Mouse (Mus musculus): Measurements from ENCODE around the gene Aoc2. TPM values are rescaled to one million over a fixed set of nuclear protein-coding genes. Genes with fewer than 3 reads are reported as not detected.
"Not testable (repeated sequence)": the region's sequence is repeated elsewhere in the genome, so short reads cannot be mapped to it uniquely, and the experiment has no call there.

The Aoc2 gene
- polyA plus RNA-seq, 1 experiment, result 2.8 TPM

GRCm38 (mm10) chr11:101312150-101312549 lies 12.7 kb upstream of the Aoc2 start:
- Histone ChIP-seq H3K4me3 (replicated peaks) (no peak overlapping the region), H3K36me3 (ENCODE audit: control insufficient read depth) (peaks cover 26% of the 10 kb centered on the region), H3K4me1 (ENCODE audit: control insufficient read depth) (peaks cover 60% of the 10 kb centered on the region), H3K9me3 (ENCODE audit: control insufficient read depth, low read length) (peaks cover 3% of the 10 kb centered on the region; the same call in 1 of the 2 replicates), H3K27me3 (ENCODE audit: control insufficient read depth) (peaks cover 8% of the 10 kb centered on the region)
- TF ChIP-seq TAL1 (IDR thresholded peaks at IDR 0.05; ENCODE audit: low read length) (no peak), GATA1 (IDR thresholded peaks at IDR 0.05; ENCODE audit: low read length) (no peak)

DNA sequence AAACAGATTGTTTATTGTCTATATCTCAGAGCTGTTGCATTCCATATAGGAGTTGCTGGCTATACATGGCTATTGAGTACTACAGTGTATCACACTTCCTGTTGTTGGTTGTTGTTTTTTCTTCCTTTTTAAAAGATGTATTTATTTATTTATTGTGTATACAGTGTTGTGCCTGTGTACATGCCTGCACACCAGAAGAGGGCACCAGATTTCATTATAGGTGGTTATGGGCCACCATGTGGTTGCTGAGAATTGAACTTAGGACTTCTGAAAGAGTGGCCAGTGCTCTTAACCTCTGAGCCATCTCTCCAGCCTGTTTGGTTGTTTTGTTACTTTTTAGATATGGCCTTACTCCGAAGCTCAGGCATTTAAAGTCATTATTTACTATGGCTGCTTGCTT lies 10.3 kb upstream of the Aoc2 start:
- Histone ChIP-seq H3K36me3 (ENCODE audit: control insufficient read depth) (peaks cover 50% of the 10 kb centered on the region), H3K27me3 (ENCODE audit: control insufficient read depth) (no peaks in the 10 kb centered on the region), H3K9me3 (ENCODE audit: control insufficient read depth, low read length) (0 out of 2 replicates have a peak, but pooled peaks cover 3% of the 10 kb centered on the region), H3K4me3 (replicated peaks) (no peak overlapping the region), H3K4me1 (ENCODE audit: control insufficient read depth) (peaks cover 68% of the 10 kb centered on the region)
- no peak for TF ChIP-seq TAL1 (IDR thresholded peaks at IDR 0.05; ENCODE audit: low read length)
- no peak for TF ChIP-seq GATA1 (IDR thresholded peaks at IDR 0.05; ENCODE audit: low read length)

DNA sequence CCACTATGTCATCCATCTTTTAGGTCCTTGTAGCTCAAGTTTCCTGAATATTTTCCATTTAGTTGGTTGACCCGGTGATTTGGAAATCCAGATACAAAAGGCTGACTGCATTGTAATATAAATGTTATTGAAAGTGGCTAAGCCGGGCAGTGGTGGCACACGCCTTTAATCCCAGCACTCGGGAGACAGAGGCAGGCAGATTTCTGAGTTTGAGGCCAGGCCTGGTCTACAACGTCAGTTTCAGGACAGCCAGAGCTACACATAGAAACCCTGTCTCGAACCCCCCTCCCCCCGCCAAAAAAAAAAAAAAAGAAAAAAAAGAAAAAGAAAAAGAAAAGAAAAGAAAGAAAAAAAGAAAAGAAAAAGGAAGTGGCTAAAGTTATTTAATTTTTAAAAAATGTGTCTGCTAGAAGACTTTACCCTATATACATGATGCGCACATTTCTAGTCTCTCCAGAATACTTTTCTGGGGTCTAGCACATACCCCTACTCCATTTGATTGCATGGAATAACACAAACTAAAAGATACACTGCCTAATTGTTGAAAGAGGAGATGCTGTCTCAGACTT lies 9.7 kb upstream of the Aoc2 start:
- TF ChIP-seq GATA1 (IDR thresholded peaks at IDR 0.05; ENCODE audit: low read length) (no peak), TAL1 (IDR thresholded peaks at IDR 0.05; ENCODE audit: low read length) (no peak)
- Histone ChIP-seq H3K4me1 (ENCODE audit: control insufficient read depth) (peaks cover 69% of the 10 kb centered on the region), H3K9me3 (ENCODE audit: control insufficient read depth, low read length) (0 out of 2 replicates have a peak, but pooled peaks cover 3% of the 10 kb centered on the region), H3K4me3 (replicated peaks) (peak overlapping the region; percentile 74), H3K27me3 (ENCODE audit: control insufficient read depth) (no peaks in the 10 kb centered on the region), H3K36me3 (ENCODE audit: control insufficient read depth) (peaks cover 56% of the 10 kb centered on the region)

GRCm38 (mm10) chr11:101315665-101316500 lies 9.0 kb upstream of the Aoc2 start, which contains the start of gene Psme3:
Gene Psme3 (plus strand): TSS chr11:101316213.
- 0 out of 2 replicates have a peak, but pooled peaks cover 3% of the 10 kb centered on the region for H3K9me3 ChIP-seq (ENCODE audit: control insufficient read depth, low read length)
- H3K4me1 ChIP-seq (ENCODE audit: control insufficient read depth), result peaks cover 73% of the 10 kb centered on the region
- TF ChIP-seq TAL1 (IDR thresholded peaks at IDR 0.05; ENCODE audit: low read length) (peak; percentile 92), GATA1 (IDR thresholded peaks at IDR 0.05; ENCODE audit: low read length) (peak; percentile 96)
- H3K27me3 ChIP-seq (ENCODE audit: control insufficient read depth), result no peaks in the 10 kb centered on the region
- H3K36me3 ChIP-seq (ENCODE audit: control insufficient read depth), result peaks cover 63% of the 10 kb centered on the region
- peak within 1 kb of the TSS; percentile 74 for H3K4me3 ChIP-seq (replicated peaks)

DNA sequence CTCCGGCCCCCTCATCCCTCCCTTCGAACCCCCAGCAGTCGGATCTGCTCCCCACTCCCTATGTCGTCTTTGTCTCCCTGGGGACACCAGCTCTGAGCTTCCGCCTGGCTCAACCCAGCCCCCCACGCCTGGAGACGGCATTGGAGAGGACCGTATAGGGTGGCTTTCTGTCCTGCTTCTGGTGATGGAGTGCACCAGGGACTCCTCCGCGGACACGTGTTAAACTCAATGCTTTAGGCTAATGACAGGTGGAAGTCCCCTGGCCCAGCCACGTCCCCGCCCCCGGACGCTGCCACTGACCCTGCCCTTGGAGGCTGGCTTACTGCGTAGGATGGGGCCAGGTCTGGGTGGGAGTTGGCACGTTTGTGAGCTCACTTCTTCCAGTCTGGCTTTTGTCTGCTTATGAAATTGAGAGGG lies 8.4 kb upstream of the Aoc2 start:
- no peaks in the 10 kb centered on the region for H3K27me3 ChIP-seq (ENCODE audit: control insufficient read depth)
- H3K9me3 ChIP-seq (ENCODE audit: control insufficient read depth, low read length), result 0 out of 2 replicates have a peak, but pooled peaks cover 3% of the 10 kb centered on the region
- H3K4me3 ChIP-seq (replicated peaks), result peak overlapping the region; percentile 74
- H3K36me3 ChIP-seq (ENCODE audit: control insufficient read depth), result peaks cover 69% of the 10 kb centered on the region
- TF ChIP-seq TAL1 (IDR thresholded peaks at IDR 0.05; ENCODE audit: low read length) (no peak), GATA1 (IDR thresholded peaks at IDR 0.05; ENCODE audit: low read length) (no peak)
- H3K4me1 ChIP-seq (ENCODE audit: control insufficient read depth), result peaks cover 68% of the 10 kb centered on the region

GRCm38 (mm10) chr11:101323609-101324008 lies 1.3 kb upstream of the Aoc2 start:
- peaks cover 34% of the 10 kb centered on the region for H3K4me1 ChIP-seq (ENCODE audit: control insufficient read depth)
- no peak overlapping the region for H3K4me3 ChIP-seq (replicated peaks)
- no peaks in the 10 kb centered on the region for H3K9me3 ChIP-seq (ENCODE audit: control insufficient read depth, low read length)
- no peak for TF ChIP-seq GATA1 (IDR thresholded peaks at IDR 0.05; ENCODE audit: low read length)
- no peak for TF ChIP-seq TAL1 (IDR thresholded peaks at IDR 0.05; ENCODE audit: low read length)
- H3K36me3 ChIP-seq (ENCODE audit: control insufficient read depth), result peaks cover 95% of the 10 kb centered on the region
- no peaks in the 10 kb centered on the region for H3K27me3 ChIP-seq (ENCODE audit: control insufficient read depth)

DNA sequence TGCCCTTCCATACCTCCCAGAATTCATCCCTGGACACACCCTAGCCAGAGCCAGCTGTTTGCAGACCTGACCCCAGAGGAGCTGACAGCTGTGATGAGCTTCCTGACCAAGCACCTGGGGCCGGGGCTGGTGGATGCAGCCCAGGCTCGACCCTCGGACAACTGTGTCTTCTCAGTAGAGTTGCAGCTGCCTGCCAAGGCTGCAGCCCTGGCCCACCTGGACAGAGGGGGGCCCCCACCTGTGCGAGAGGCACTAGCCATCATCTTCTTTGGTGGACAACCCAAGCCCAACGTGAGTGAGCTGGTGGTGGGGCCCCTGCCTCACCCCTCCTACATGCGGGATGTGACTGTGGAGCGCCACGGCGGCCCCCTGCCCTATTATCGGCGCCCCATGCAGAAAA lies 338 bp downstream of the Aoc2 start:
- H3K4me1 ChIP-seq (ENCODE audit: control insufficient read depth), result peaks cover 19% of the 10 kb centered on the region
- peaks cover 88% of the 10 kb centered on the region for H3K36me3 ChIP-seq (ENCODE audit: control insufficient read depth)

DNA sequence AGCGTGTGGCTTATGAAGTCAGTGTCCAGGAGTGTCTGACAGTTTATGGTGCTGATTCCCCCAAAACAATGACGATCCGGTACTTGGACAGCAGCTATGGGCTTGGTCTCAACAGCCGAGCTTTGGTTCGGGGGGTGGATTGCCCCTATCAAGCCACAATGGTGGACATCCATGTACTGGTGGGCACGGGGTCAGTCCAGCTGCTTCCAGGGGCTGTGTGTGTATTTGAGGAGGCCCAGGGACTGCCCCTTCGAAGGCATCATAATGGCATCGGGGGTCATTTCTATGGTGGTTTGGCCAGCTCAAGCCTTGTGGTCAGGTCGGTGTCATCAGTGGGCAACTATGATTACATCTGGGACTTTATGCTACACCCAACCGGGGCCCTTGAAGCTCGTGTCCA lies 1.3 kb downstream of the Aoc2 start:
- Histone ChIP-seq H3K4me1 (ENCODE audit: control insufficient read depth) (peaks cover 15% of the 10 kb centered on the region), H3K9me3 (ENCODE audit: control insufficient read depth, low read length) (no peaks in the 10 kb centered on the region), H3K4me3 (replicated peaks) (no peak overlapping the region), H3K36me3 (ENCODE audit: control insufficient read depth) (peaks cover 78% of the 10 kb centered on the region), H3K27me3 (ENCODE audit: control insufficient read depth) (no peaks in the 10 kb centered on the region)
- no peak for TF ChIP-seq TAL1 (IDR thresholded peaks at IDR 0.05; ENCODE audit: low read length)

More for the DNA sequence above, 338 bp downstream of the Aoc2 start:
- H3K9me3 ChIP-seq (ENCODE audit: control insufficient read depth, low read length); H3K27me3 ChIP-seq (ENCODE audit: control insufficient read depth); H3K4me3 ChIP-seq (replicated peaks): not testable (repeated sequence)

GRCm38 (mm10) chr11:101327311-101327710 lies 2.4 kb downstream of the Aoc2 start:
- Histone ChIP-seq H3K36me3 (ENCODE audit: control insufficient read depth) (peaks cover 69% of the 10 kb centered on the region), H3K27me3 (ENCODE audit: control insufficient read depth) (no peaks in the 10 kb centered on the region), H3K9me3 (ENCODE audit: control insufficient read depth, low read length) (no peaks in the 10 kb centered on the region), H3K4me1 (ENCODE audit: control insufficient read depth) (peaks cover 13% of the 10 kb centered on the region), H3K4me3 (replicated peaks) (no peak overlapping the region)
- TF ChIP-seq GATA1 (IDR thresholded peaks at IDR 0.05; ENCODE audit: low read length) (no peak), TAL1 (IDR thresholded peaks at IDR 0.05; ENCODE audit: low read length) (no peak)
